Mouse (Mus musculus): ENCODE results near the gene Zfp768. TPM values are rescaled to one million over a fixed set of nuclear protein-coding genes. Genes with fewer than 3 reads are reported as not detected.

Zfp768 gene
- polyA plus RNA-seq (2014; fragmentation: Illumina TruSeq; extraction: RNeasy Lipid Tissue Mini Kit (QIAGEN cat#74804); ENCODE audit: low read depth, low replicate concordance) = 3.0 TPM

DNA sequence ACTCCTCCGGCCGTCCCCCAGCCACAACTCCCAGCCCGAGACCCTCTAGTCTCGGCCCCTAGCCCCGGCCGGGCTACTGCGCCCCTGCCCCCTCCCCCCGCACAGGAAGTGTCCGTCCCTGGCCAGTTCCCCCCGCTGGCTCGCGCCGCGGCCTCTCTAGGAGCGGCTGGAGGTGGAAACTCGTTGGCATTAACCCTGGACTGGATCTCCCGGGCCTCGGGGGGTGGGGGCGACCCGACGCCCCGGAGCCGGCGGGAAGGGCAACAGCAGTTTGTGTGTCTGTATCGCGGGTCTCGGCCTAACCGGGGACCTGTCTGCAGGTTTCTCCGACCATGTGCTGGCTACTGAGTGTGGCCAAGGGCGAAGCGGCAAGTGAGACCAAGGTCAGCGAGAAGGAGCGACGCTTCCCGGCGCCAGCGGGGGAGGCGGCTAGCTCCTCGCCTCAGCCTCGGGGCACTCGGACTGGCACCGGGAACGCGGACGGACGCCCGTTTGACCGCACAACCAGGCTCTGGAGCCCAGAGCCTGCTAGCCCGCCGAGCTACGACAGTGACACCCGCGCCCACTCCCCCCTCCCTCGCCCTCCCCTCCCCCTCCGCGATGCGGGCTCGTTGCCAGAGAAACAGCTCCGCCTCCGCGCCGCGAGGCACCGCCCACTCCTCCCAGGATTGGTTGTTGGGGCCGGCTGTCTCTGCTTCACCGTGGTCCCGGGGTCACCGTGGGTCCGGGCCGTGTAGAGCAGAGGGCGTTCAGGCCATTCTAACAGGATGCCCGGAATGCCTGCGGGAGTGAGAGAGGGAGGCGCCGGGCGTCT is at the start of gene Zfp768:
Zfp768 (minus strand) TSS at position 78 of the 814 bp plus-strand sequence.

DNA sequence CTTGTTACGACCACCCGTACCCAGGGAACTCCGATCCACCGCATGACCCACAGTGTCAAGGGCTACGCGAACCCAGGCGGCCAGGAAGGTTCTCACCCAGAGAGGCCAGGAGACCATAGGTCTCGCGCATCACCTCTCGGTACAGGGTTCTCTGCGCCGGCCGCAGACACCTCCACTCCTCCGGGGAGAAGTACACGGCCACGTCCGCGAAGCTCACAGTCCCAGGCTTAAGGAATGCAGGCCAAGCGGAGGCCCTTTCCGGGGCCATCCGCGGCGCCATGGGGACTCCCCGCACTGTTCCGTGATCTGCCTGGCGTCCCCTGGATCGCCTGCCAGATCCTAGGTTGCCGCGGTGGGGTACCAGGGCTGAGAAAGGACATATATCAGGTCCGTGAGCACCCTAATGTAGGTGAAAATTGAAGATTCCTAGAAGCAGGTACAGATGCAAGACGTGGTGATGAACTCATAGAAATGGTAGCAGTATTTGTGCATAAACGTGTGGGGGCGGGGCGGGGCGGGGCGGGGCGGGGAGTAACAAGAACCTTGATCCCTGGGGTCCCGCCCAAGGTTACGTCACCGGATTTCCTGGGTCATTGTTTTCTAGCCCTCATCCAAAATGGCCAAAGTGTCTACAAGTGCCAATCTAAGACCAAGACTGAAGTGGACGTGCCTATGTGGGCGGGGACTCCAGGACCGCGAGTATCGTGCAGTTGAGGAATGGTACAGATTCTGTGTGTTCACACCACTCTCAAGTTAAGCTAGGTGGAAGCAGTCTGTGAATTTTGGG is 48.0 kb upstream of the Zfp768 start, which contains the start of gene E430018J23Rik:
E430018J23Rik (minus strand) TSS at position 473 of the 787 bp plus-strand sequence.

GRCm38 (mm10) chr7:127386641-127387392 is 41.4 kb upstream of the Zfp768 start, which contains the start of gene 9130019O22Rik:
Gene 9130019O22Rik (minus strand): TSS chr7:127387166.

DNA sequence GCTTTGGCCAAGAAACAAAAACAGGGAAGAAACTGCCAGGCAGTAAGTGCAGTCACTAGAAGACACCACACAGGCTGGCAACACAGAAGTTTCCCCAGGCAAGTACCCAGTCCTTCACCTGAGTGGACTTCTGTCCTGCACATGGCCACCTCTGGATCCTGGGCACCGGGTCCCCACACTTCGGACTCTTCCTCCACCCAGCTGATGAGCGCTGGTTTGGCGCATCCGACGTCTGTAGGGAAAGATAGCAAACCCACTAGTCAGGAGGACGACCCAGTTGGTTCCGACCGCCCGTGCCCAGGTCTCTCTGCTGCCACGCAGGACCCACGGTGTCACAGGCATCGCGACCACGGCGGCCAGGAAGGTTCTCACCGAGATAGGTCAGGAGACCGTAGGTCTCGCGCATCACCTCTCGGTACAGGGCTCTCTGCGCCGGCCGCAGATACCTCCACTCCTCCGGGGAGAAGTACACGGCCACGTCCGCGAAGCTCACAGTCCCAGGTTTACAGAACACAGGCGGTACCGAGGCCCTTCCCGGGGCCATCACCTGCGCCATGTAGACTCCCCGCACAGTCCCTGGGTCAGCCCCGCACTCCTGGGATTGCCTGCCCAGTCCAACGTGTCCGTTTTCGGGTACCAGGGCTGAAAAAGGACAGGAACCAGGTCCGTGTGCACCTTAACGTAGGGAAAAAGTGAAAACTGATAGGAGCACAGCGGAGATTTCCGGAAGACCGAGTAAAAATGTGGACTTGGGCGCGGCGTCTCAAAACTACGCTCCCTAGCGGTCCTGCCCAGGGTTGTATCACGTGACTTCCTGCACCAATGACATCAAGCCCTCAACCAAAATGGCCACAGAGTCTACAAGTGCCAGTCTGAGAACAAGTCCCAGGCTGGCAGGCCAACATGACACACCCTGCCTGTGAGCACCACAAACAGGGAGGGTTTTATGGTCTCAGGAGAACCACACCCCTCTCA is 30.2 kb upstream of the Zfp768 start, which contains the start of gene Zfp747:
Zfp747 (minus strand) TSS at position 780 of the 975 bp plus-strand sequence.

DNA sequence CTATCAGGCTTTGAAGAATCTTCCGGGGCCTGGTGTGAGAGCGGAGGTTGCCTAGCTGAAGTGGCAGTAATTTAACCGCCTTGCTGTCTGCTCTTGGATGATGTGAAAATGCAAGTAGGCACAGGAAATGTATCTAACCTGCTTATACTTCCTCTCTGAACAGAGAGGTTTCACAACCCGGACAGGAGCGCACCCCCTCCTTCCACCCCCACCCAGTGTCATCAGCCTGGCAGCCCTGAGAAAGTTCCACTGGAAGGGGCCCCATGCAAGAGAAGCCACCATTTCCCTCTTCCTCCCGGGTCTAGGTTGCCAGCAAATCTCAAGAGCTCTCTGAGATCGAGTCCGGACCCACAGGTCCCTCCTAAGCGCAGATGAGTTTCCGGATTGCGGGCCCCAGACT is 49.3 kb downstream of the Zfp768 start, which contains the start of gene Itgal:
Itgal (plus strand) TSS at position 163 of the 400 bp plus-strand sequence.

Other genes with a start within 250 kb of the Zfp768 start
- 0.29 TPM for gene Qprt, start 223.4 kb downstream of the Zfp768 start, polyA plus RNA-seq (2014; fragmentation: Illumina TruSeq; extraction: RNeasy Lipid Tissue Mini Kit (QIAGEN cat#74804); ENCODE audit: low read depth, low replicate concordance)
- gene Spn, start 207.8 kb downstream of the Zfp768 start, polyA plus RNA-seq (2014; fragmentation: Illumina TruSeq; extraction: RNeasy Lipid Tissue Mini Kit (QIAGEN cat#74804); ENCODE audit: low read depth, low replicate concordance) = 0.52 TPM
- 14.8 TPM for gene Cd2bp2, start 149.5 kb downstream of the Zfp768 start, polyA plus RNA-seq (2014; fragmentation: Illumina TruSeq; extraction: RNeasy Lipid Tissue Mini Kit (QIAGEN cat#74804); ENCODE audit: low read depth, low replicate concordance)
- gene Tbc1d10b, start 137.1 kb downstream of the Zfp768 start, polyA plus RNA-seq (2014; fragmentation: Illumina TruSeq; extraction: RNeasy Lipid Tissue Mini Kit (QIAGEN cat#74804); ENCODE audit: low read depth, low replicate concordance) = 3.7 TPM
- gene Mylpf, start 136.7 kb downstream of the Zfp768 start, polyA plus RNA-seq (2014; fragmentation: Illumina TruSeq; extraction: RNeasy Lipid Tissue Mini Kit (QIAGEN cat#74804); ENCODE audit: low read depth, low replicate concordance) = 9.2 TPM
- gene Zfp553, start 112.5 kb downstream of the Zfp768 start, polyA plus RNA-seq (2014; fragmentation: Illumina TruSeq; extraction: RNeasy Lipid Tissue Mini Kit (QIAGEN cat#74804); ENCODE audit: low read depth, low replicate concordance) = 1.7 TPM
- gene Sept1, start 112.5 kb downstream of the Zfp768 start, polyA plus RNA-seq (2014; fragmentation: Illumina TruSeq; extraction: RNeasy Lipid Tissue Mini Kit (QIAGEN cat#74804); ENCODE audit: low read depth, low replicate concordance) = not detected
- gene Zfp771, start 101.3 kb downstream of the Zfp768 start, polyA plus RNA-seq (2014; fragmentation: Illumina TruSeq; extraction: RNeasy Lipid Tissue Mini Kit (QIAGEN cat#74804); ENCODE audit: low read depth, low replicate concordance) = not detected
- not detected for gene Dctpp1, start 84.9 kb downstream of the Zfp768 start, polyA plus RNA-seq (2014; fragmentation: Illumina TruSeq; extraction: RNeasy Lipid Tissue Mini Kit (QIAGEN cat#74804); ENCODE audit: low read depth, low replicate concordance)
- 78.0 TPM for gene Sephs2, start 71.5 kb downstream of the Zfp768 start, polyA plus RNA-seq (2014; fragmentation: Illumina TruSeq; extraction: RNeasy Lipid Tissue Mini Kit (QIAGEN cat#74804); ENCODE audit: low read depth, low replicate concordance)
- 0.82 TPM for gene Itgal, start 49.3 kb downstream of the Zfp768 start, polyA plus RNA-seq (2014; fragmentation: Illumina TruSeq; extraction: RNeasy Lipid Tissue Mini Kit (QIAGEN cat#74804); ENCODE audit: low read depth, low replicate concordance)
- gene Zfp747, start 30.5 kb upstream of the Zfp768 start, polyA plus RNA-seq (2014; fragmentation: Illumina TruSeq; extraction: RNeasy Lipid Tissue Mini Kit (QIAGEN cat#74804); ENCODE audit: low read depth, low replicate concordance) = 2.9 TPM
- gene 9130019O22Rik, start 41.6 kb upstream of the Zfp768 start, polyA plus RNA-seq (2014; fragmentation: Illumina TruSeq; extraction: RNeasy Lipid Tissue Mini Kit (QIAGEN cat#74804); ENCODE audit: low read depth, low replicate concordance) = 1.7 TPM
- 1.1 TPM for gene E430018J23Rik, start 48.0 kb upstream of the Zfp768 start, polyA plus RNA-seq (2014; fragmentation: Illumina TruSeq; extraction: RNeasy Lipid Tissue Mini Kit (QIAGEN cat#74804); ENCODE audit: low read depth, low replicate concordance)
- gene Zfp764, start 61.2 kb upstream of the Zfp768 start, polyA plus RNA-seq (2014; fragmentation: Illumina TruSeq; extraction: RNeasy Lipid Tissue Mini Kit (QIAGEN cat#74804); ENCODE audit: low read depth, low replicate concordance) = 3.1 TPM
- 2.0 TPM for gene Zfp688, start 76.5 kb upstream of the Zfp768 start, polyA plus RNA-seq (2014; fragmentation: Illumina TruSeq; extraction: RNeasy Lipid Tissue Mini Kit (QIAGEN cat#74804); ENCODE audit: low read depth, low replicate concordance)
- 1.9 TPM for gene Zfp689, start 103.6 kb upstream of the Zfp768 start, polyA plus RNA-seq (2014; fragmentation: Illumina TruSeq; extraction: RNeasy Lipid Tissue Mini Kit (QIAGEN cat#74804); ENCODE audit: low read depth, low replicate concordance)
- 25.5 TPM for gene Prr14, start 114.0 kb upstream of the Zfp768 start, polyA plus RNA-seq (2014; fragmentation: Illumina TruSeq; extraction: RNeasy Lipid Tissue Mini Kit (QIAGEN cat#74804); ENCODE audit: low read depth, low replicate concordance)
- gene Fbrs, start 133.6 kb upstream of the Zfp768 start, polyA plus RNA-seq (2014; fragmentation: Illumina TruSeq; extraction: RNeasy Lipid Tissue Mini Kit (QIAGEN cat#74804); ENCODE audit: low read depth, low replicate concordance) = 6.2 TPM
- gene Srcap, start 166.4 kb upstream of the Zfp768 start, polyA plus RNA-seq (2014; fragmentation: Illumina TruSeq; extraction: RNeasy Lipid Tissue Mini Kit (QIAGEN cat#74804); ENCODE audit: low read depth, low replicate concordance) = 10.6 TPM
- 4.8 TPM for gene Gm42715, start 174.0 kb upstream of the Zfp768 start, polyA plus RNA-seq (2014; fragmentation: Illumina TruSeq; extraction: RNeasy Lipid Tissue Mini Kit (QIAGEN cat#74804); ENCODE audit: low read depth, low replicate concordance)
- not detected for gene Tmem265, start 215.8 kb upstream of the Zfp768 start, polyA plus RNA-seq (2014; fragmentation: Illumina TruSeq; extraction: RNeasy Lipid Tissue Mini Kit (QIAGEN cat#74804); ENCODE audit: low read depth, low replicate concordance)
- 16.0 TPM for gene Phkg2, start 227.8 kb upstream of the Zfp768 start, polyA plus RNA-seq (2014; fragmentation: Illumina TruSeq; extraction: RNeasy Lipid Tissue Mini Kit (QIAGEN cat#74804); ENCODE audit: low read depth, low replicate concordance)
- 1.6 TPM for gene Ccdc189, start 243.0 kb upstream of the Zfp768 start, polyA plus RNA-seq (2014; fragmentation: Illumina TruSeq; extraction: RNeasy Lipid Tissue Mini Kit (QIAGEN cat#74804); ENCODE audit: low read depth, low replicate concordance)
- 1.5 TPM for gene Rnf40, start 243.2 kb upstream of the Zfp768 start, polyA plus RNA-seq (2014; fragmentation: Illumina TruSeq; extraction: RNeasy Lipid Tissue Mini Kit (QIAGEN cat#74804); ENCODE audit: low read depth, low replicate concordance)

Data from adrenal gland, adult 10 weeks (tissue).